Mouse (Mus musculus): Measurements from ENCODE around the gene Lrrc8d.
"Not testable (repeated sequence)": the region's sequence is repeated elsewhere in the genome, so short reads cannot be mapped to it uniquely, and the experiment has no call there.

The Lrrc8d gene

DNA sequence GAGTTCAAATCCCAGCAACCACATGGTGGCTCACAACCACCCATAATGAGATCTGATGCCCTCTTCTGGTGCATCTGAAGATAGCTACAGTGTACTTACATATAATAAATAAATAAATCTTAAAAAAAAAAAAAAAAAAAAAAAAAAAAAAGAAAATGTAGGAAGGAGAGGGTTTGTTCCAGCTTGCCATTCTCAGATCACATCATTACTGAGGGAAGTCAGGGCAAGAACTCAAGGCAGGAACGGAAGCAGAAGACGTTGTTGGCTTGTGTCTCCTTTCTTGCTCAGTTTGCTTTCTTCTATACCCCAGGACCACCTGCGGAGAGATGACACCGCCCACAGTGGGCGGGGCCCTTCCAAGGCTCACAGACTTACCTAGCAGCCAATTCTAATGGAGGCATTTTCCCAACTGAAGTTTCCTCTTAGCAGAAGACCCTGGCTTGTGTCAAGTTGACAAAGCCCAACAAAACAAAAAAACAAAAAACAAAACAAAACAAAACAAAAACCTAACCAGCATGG lies 165.4 kb downstream of the Lrrc8d start:
- DNase-seq, result not testable (repeated sequence)

DNA sequence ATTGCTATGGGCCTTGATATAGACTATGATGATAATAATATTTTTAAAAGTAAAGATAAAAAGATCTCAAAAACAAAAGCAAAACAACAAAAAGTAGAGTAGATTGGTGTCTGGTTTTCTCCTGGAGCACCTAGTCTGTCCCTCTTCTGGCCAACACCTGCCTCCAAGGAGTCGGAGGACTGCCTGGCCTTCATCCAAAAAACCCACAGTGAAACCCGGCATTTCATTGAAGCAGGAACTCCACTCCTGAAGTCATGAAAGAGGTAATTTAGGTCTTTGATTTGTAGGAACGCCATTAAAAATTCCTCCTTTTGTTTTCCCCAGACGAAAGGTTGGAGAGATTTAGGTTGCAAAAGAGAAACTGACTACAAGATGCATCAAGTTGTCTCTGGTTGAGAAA lies 167.7 kb downstream of the Lrrc8d start:
- no peak for DNase-seq

DNA sequence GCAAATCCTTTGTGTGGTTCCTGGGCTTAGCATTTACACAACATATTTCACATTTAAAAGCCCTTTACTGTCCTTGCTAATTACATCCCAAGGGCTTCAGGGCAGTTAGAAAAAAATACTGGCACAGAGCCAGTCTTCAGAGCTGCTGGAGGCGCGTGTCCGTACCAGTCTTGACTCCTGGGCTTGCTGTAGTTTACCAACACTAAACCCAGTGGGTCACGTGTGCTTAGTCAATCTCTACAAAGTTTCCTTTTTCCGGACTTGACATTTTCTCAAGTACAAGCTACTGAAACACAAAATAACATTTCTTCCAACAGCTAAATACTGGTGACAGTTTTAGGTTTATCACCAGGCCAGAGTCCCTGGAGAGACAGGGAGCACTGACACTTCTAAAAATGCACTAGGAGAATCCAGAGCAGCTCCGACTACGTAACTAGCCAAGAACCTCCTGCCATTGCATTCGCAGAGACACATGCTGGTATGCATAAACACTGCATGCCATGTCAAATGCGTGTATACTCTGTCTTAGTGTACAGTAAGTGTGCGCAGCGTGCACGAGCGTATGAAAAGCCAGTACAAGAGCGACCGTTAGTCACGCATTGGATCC lies 168.2 kb downstream of the Lrrc8d start:
- DNase-seq, result no peak

DNA sequence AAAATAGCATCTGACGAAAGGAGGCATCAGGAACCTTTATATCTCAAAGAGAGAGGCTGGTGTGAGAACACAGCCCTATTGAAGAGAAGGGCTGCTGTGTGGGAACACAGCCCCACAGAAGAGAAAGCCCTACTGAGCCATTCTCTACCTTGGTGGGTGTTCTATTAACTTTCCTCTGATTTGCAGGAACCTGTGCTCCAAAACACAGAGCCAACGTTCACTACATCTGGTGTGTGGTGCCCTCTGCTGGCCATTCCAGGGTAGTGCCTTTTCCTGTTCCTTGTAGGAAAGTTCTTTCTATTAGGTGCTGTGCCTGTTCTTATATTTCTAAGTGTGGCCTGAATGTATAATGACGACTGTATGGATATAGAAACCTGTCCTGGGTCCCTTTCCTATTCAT lies 168.8 kb downstream of the Lrrc8d start:
- DNase-seq, result peak; percentile 85

DNA sequence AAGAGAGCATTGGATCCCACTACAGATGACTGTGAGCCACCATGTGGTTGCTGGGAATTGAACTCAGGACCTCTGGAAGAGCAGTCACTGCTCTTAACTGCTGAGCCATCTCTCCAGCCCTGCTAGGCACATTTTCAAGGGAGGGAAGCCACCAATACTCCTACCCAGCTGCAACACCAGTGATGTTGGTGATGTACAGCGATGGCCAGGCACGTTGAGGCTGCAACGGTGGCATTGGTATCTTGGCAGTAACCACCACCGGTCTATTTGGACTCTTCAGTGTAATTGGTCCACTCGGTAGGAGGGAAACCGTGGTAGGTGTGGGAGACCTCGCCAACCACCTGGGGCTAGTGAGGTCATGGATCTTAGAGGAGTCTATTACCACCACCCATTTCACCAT lies 170.0 kb downstream of the Lrrc8d start:
- DNase-seq, result no peak

DNA sequence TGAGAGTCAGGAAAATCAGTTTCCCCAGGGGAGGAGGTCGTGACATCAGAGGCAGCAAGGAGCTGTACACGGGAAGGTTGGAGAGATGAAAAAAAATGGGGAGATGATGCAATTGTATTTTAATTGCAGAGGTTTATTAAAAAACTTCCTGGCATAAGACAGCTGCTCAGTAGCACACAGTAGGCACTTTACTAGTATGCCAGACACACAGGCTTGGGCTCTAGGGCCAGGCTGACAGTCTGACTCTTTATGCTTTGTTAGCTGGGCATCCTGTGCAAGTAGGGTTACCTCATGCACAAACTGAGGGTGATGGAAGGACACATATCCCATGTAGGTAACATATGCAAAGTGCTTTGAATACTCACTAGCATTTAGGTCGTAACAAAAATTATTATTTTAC lies 171.4 kb downstream of the Lrrc8d start:
- no peak for DNase-seq

DNA sequence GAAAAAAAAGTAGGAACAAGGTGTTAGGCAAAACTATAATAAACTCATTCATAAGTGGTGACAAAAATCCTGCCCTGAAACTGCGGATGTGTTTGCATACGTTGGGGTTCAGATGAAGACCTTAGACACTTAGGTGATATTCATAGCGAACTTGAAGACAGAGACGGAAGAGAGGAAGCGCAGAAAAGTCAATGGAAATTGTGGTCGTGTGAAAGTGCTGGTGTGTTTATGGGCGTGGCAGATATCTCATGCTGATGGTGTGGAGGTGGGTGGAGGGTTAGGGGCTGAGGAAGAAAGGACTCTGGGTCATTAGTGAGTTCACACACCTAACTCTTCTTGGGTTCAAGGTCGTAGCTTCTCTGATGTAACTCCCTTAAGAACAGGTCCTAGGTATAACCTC lies 172.4 kb downstream of the Lrrc8d start:
- no peak for DNase-seq

DNA sequence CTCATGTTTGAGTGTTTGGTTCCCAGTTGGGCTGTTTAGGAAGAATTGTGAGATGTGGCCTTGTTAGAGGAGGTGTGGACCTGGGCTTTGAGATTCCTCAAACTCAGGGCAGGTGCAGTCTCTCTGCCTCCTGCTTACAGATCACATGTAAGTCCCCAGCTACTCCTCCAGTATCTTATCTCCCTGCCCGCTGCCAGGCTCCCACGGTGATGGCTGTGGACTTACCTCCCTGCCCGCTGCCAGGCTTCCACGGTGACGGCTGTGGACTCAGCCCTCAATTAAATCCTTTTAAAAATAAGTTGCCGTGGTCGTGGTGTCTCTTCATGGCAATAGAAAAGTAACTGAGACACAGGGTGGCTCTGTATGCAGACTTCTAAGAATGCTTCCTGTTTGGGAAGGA lies 173.1 kb downstream of the Lrrc8d start:
- DNase-seq, result peak; percentile 20

DNA sequence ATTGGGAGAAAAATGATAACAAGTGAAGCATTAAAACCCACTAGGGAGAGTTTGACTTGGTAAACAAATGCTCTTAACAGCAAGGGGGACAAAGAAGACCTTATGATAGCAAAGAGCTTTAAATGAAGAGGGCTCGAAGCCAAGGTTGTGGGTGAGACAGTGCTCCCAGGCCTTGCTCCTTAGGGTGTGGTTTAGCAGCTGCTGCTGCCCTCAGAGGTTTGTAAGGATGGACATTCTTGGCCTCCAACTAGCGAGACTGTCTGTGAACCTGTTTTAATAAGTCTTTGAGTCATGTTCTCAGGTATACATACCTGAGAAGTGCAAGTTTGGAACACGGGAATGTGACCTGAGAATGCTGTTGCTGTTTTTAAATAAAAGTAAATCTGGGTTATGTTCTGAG lies 174.0 kb downstream of the Lrrc8d start:
- no peak for DNase-seq

DNA sequence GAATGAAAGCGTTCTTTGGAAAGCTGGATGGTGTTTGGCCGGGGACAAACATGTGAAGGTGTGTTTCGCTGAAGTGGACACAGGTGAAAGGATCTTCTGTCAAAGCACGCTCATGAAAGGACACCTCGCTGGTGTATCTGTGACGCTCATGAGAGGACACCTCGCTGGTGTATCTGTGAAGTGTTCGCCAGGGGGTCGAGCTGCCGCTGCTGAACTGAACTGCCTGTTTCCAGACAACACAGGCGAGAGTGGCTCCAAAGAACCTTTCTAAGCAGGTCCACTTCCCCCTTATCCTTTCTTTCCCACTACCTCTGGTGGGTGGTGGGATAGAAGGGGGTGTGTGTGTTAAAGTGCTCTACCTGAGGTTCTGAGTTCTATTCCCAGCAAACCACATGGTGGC lies 174.7 kb downstream of the Lrrc8d start:
- DNase-seq, result no peak

DNA sequence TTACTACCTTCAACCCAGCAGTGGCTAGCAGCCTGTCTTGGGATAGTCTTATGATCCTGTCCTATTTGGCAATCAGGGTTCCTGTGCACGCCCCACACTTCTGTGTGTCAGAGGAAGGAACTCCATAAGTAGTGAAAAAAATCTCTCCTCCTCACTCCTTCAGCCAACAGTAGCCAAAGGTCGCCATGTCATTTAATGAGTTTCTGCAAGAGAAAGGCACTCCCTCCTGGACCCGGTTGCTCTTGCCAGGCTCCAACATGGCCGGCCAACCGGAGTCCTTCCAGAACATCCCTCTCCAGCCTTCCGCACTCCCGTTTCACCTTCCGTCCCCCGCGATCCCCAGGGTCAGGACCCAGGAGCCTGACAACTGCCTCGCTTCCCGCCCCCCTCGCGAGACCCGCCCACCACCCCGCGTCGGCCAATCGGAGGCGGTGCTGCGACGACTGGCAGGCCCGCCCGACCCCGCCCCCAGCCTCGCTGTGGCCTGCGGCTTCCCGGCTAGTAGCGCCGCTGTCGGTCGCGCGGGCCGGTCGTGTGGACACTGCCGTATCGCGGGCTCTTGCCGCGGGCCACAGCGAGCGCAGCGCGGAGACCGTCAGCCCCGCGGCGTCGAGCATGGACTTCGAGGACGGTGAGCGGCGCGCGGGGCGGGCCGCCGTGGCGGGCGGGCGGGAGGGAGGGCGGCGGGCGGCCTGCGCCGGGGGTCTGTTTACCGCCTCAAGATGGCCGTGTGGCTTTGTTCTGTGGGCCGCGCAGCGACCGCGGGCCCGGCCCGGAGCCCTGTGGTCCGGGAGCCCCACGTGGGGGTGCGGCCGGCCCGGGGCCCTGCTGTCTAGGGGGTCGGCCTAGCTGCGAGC lies 176.5 kb downstream of the Lrrc8d start, which contains the start of gene Zfp326:
Gene Zfp326 (plus strand): TSS at position 498 of the 857 bp plus-strand sequence.
- peak; percentile 92 for DNase-seq

DNA sequence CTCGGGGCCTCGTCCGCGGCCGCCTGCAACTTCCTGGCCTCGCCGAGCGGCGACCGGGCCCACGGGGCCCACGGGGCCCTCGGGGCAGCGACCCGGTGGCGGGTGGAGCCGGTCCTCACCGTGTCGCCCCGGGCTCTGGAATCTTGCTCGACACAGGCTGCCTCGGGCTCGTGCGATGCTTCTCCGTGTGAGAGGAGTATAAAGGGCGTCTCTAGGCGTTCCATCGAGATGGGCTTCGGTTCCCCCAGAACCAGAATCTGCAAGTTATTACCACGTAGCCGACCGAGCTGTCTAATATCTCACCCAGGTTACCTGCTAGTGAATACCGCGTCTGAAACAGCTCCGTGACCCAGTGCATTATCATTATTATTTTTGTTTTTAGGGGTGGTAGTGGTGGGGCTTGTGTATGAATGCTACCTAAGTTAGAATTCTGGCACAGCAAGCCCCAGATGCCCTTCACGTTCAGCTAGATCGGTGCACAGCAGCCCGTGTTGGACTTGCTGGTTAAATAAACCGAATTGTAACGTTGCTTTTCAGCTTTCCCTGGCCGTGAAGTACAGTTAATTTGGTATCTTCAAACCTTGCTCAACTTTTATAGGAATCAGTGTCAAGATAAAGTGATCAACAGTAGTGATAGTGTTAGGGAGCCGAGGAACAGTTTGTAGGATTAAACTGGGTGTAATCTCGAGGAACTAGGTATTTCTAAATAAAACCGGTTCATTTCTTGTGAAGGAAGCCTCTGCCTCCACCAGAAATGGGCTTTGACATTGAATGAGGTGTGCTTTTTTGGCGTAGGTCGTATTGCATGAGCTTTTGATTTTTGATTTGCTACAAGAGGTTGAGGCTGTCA lies 177.4 kb downstream of the Lrrc8d start:
- peak; percentile 51 for DNase-seq
